Mouse (Mus musculus) ovary, adult 10 weeks (tissue): Measurements from ENCODE around the gene Gm13697. TPM values are rescaled to one million over a fixed set of nuclear protein-coding genes. Genes with fewer than 3 reads are reported as not detected.

ENCODE experiments used
- polyA plus RNA-seq: library from polyadenylated mRNA; stranded (reverse); fragments of 350-450 nt; fragmentation: Illumina TruSeq; extraction: RNeasy Lipid Tissue Mini Kit (QIAGEN cat#74804); gene quantifications from one replicate; pipeline ENCODE4 v1.2.3, GENCODE M21; 2014

Gm13697 gene
- not detected for polyA plus RNA-seq

DNA sequence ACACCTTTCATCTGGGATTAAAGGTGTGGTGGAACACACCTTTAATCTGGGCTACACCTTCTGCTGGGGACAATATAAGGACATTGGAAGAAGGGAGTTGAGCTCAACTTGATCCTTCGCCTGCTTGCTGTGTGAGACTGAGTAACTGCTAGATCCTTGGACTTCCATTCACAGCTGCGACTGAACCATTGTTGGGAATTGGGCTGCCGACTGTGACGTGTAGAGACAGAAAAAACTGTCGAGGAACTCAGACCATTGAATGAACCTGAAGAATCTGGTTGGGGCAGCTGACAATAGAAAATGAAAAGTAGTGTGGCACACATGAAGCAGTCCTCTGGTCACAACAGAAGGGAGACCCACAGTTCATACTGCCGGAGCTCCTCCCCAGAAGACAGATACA lies at the start of gene Gm13697:
Gene Gm13697 (plus strand): TSS at position 301 of the 400 bp plus-strand sequence.

DNA sequence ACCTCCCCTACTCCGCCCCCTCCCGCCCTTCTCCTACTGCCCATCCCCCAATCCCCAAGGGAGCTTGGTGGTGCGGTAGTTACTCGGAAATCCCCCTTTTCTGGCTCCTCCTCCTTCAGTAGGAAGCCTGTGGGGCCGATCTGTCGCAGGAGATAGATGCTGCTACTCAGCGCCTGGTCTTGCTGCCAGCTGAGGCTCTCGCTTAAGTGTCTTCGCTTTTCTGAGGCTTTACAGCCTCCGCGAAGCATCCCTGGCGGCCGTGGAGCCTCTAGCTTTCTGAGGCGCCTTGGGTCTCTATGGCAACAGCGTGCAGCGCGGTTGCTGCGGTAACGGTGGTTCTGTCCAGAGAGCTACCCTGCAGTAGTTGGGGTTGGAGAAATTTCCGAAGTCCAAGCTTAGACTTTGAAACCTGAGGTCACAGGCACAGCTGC lies 43.6 kb upstream of the Gm13697 start, which contains the start of gene Zswim2:
Gene Zswim2 (minus strand): TSS at position 298 of the 431 bp plus-strand sequence.

GRCm38 (mm10) chr2:83955393-83955792 lies 29.1 kb upstream of the Gm13697 start, which contains the start of gene Gm13698:
TSS of gene Gm13698 (plus strand) at chr2:83955693.

GRCm38 (mm10) chr2:83961203-83961602 lies 23.3 kb upstream of the Gm13697 start, which contains the start of gene Gm13693:
TSS of gene Gm13693 (plus strand) at chr2:83961503.

DNA sequence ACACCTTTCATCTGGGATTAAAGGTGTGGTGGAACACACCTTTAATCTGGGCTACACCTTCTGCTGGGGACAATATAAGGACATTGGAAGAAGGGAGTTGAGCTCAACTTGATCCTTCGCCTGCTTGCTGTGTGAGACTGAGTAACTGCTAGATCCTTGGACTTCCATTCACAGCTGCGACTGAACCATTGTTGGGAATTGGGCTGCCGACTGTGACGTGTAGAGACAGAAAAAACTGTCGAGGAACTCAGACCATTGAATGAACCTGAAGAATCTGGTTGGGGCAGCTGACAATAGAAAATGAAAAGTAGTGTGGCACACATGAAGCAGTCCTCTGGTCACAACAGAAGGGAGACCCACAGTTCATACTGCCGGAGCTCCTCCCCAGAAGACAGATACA lies 17.5 kb upstream of the Gm13697 start, which contains the start of gene Gm13695:
Gene Gm13695 (plus strand): TSS at position 301 of the 400 bp plus-strand sequence.

DNA sequence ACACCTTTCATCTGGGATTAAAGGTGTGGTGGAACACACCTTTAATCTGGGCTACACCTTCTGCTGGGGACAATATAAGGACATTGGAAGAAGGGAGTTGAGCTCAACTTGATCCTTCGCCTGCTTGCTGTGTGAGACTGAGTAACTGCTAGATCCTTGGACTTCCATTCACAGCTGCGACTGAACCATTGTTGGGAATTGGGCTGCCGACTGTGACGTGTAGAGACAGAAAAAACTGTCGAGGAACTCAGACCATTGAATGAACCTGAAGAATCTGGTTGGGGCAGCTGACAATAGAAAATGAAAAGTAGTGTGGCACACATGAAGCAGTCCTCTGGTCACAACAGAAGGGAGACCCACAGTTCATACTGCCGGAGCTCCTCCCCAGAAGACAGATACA lies 11.7 kb upstream of the Gm13697 start, which contains the start of gene Gm13696:
Gene Gm13696 (plus strand): TSS at position 301 of the 400 bp plus-strand sequence.

DNA sequence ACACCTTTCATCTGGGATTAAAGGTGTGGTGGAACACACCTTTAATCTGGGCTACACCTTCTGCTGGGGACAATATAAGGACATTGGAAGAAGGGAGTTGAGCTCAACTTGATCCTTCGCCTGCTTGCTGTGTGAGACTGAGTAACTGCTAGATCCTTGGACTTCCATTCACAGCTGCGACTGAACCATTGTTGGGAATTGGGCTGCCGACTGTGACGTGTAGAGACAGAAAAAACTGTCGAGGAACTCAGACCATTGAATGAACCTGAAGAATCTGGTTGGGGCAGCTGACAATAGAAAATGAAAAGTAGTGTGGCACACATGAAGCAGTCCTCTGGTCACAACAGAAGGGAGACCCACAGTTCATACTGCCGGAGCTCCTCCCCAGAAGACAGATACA lies 5.9 kb upstream of the Gm13697 start, which contains the start of gene Gm13694:
Gene Gm13694 (plus strand): TSS at position 301 of the 400 bp plus-strand sequence.

DNA sequence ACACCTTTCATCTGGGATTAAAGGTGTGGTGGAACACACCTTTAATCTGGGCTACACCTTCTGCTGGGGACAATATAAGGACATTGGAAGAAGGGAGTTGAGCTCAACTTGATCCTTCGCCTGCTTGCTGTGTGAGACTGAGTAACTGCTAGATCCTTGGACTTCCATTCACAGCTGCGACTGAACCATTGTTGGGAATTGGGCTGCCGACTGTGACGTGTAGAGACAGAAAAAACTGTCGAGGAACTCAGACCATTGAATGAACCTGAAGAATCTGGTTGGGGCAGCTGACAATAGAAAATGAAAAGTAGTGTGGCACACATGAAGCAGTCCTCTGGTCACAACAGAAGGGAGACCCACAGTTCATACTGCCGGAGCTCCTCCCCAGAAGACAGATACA lies 5.7 kb downstream of the Gm13697 start, which contains the start of gene Gm13691:
Gene Gm13691 (plus strand): TSS at position 301 of the 400 bp plus-strand sequence.

Other genes starting within 250 kb of the Gm13697 start
- 48.9 TPM for gene Fam171b, start 172.1 kb upstream of the Gm13697 start, polyA plus RNA-seq
- not detected for gene Zswim2, start 43.5 kb upstream of the Gm13697 start, polyA plus RNA-seq
- gene Gm13698, start 29.1 kb upstream of the Gm13697 start, polyA plus RNA-seq, result not detected
- not detected for gene Gm13693, start 23.2 kb upstream of the Gm13697 start, polyA plus RNA-seq
- not detected for gene Gm13695, start 17.4 kb upstream of the Gm13697 start, polyA plus RNA-seq
- gene Gm13696, start 11.6 kb upstream of the Gm13697 start, polyA plus RNA-seq, result not detected
- gene Gm13694, start 5.8 kb upstream of the Gm13697 start, polyA plus RNA-seq, result not detected
- not detected for gene Gm13691, start 5.8 kb downstream of the Gm13697 start, polyA plus RNA-seq